Mouse (Mus musculus) myocyte (in vitro differentiated cells): ENCODE measurements around the gene Rbm38. TPM values are rescaled to one million over a fixed set of nuclear protein-coding genes. Genes with fewer than 3 reads are reported as not detected.

Experiments used
- H3K27me3 ChIP-seq: one replicate; pipeline ENCODE4 v1.6.1; 2011; ENCODE audit not compliant: control insufficient read depth, insufficient read depth, insufficient read length
- H3K36me3 ChIP-seq: one replicate; pipeline ENCODE4 v1.6.1; 2011; ENCODE audit not compliant: control insufficient read depth, insufficient read depth
- H3K4me2 ChIP-seq: one replicate; pipeline ENCODE4 v1.6.1; 2011; ENCODE audit warnings: low read depth, control low read depth
- H3K4me3 ChIP-seq: one replicate; pipeline ENCODE4 v1.5.1; 2011; ENCODE audit warnings: mild to moderate bottlenecking, control low read depth, moderate library complexity
- H3K79me2 ChIP-seq: one replicate; pipeline ENCODE4 v1.6.1; 2011; ENCODE audit not compliant: control insufficient read depth, insufficient read depth
- H3ac ChIP-seq: one replicate; pipeline ENCODE4 v1.6.1; 2011; ENCODE audit not compliant: control insufficient read depth, insufficient read length
- CEBPB ChIP-seq: IDR thresholded peaks from 2 replicates; pipeline ENCODE4 v1.6.1; 2011; ENCODE audit warnings: mild to moderate bottlenecking, moderate library complexity; ENCODE audit not compliant: poor library complexity, insufficient read depth, severe bottlenecking
- E2F4 ChIP-seq: IDR thresholded peaks from one replicate; pipeline ENCODE4 v1.6.1; 2011; ENCODE audit warnings: mild to moderate bottlenecking, control low read depth, moderate library complexity; ENCODE audit not compliant: insufficient read depth
- MAX ChIP-seq: IDR thresholded peaks from one replicate; pipeline ENCODE4 v1.6.1; 2011; ENCODE audit warnings: low read depth, mild to moderate bottlenecking, control low read depth
- MYOD1 ChIP-seq, 3 experiments: IDR thresholded peaks; one replicate each; pipeline ENCODE4 v1.6.1; 2011; ENCODE audit warnings: control low read depth in 2 of 3, low read depth in 2 of 3, mild to moderate bottlenecking in 2 of 3, moderate library complexity in 1 of 3; ENCODE audit not compliant: insufficient read length in 2 of 3, control insufficient read depth in 1 of 3
- MYOG ChIP-seq, 3 experiments: IDR thresholded peaks; one replicate each; pipeline ENCODE4 v1.6.1; 2011; ENCODE audit warnings: control low read depth in 2 of 3, low read depth in 2 of 3, mild to moderate bottlenecking in 2 of 3; ENCODE audit not compliant: insufficient read length in 2 of 3, control insufficient read depth in 1 of 3, insufficient read depth in 1 of 3
- POLR2A ChIP-seq: IDR thresholded peaks from one replicate; pipeline ENCODE4 v1.6.1; 2011; ENCODE audit warnings: low read depth, mild to moderate bottlenecking, control low read depth, moderate library complexity; ENCODE audit not compliant: insufficient read length
- POLR2AphosphoS2 ChIP-seq: IDR thresholded peaks from one replicate; pipeline ENCODE4 v1.6.1; 2011; ENCODE audit warnings: low read depth, control low read depth; ENCODE audit not compliant: insufficient read length
- REST ChIP-seq: IDR thresholded peaks from one replicate; pipeline ENCODE4 v1.6.1; 2011; ENCODE audit warnings: mild to moderate bottlenecking, control low read depth, moderate library complexity; ENCODE audit not compliant: insufficient read depth, insufficient read length
- SRF ChIP-seq: IDR thresholded peaks from one replicate; pipeline ENCODE4 v1.6.1; 2011; ENCODE audit warnings: low read depth; ENCODE audit not compliant: control insufficient read depth, insufficient read length
- TCF12 ChIP-seq: IDR thresholded peaks from one replicate; pipeline ENCODE4 v1.6.1; 2011; ENCODE audit warnings: mild to moderate bottlenecking, control low read depth; ENCODE audit not compliant: poor library complexity, insufficient read depth, severe bottlenecking
- TCF3 ChIP-seq: IDR thresholded peaks from one replicate; pipeline ENCODE4 v1.6.1; 2011; ENCODE audit warnings: low read depth, control low read depth; ENCODE audit not compliant: insufficient read length
- USF1 ChIP-seq: IDR thresholded peaks from one replicate; pipeline ENCODE4 v1.6.1; 2011; ENCODE audit warnings: low read depth, mild to moderate bottlenecking, control low read depth, moderate library complexity
- polyA plus RNA-seq: library from polyadenylated mRNA; unstranded; fragments of >200 nt; fragmentation: generic; extraction: Trizol; gene quantifications from one replicate; pipeline ENCODE4 v1.2.1, GENCODE M21; 2012; ENCODE audit warnings: missing spikeins

Rbm38 gene
- polyA plus RNA-seq, 1 experiment, result 124 TPM

DNA sequence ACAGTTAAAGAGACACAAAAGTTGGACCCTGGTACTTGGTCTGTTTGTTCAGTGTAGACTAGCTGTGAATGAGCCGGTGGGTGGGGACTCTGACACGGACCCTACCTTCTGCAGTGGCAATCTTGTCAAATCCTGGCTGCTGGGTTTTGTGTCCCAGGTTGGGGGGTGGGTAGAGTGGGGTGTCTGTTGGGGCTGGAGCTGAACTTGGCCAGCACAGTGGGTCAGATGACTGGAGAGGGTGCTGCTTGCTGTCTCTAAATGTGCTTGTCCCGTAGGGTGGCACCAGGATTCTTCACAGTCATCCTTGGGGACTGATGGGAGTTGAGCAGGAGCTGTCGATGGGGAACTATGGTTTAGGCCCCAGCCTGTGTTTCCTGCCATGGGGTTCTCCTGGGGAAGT, 3.7 kb downstream of the Rbm38 start:
- TF ChIP-seq TCF12 (no peak), MAX (no peak), MYOD1 (IDR thresholded peaks at IDR 0.05; ENCODE audit: control insufficient read depth in 1 of 3, insufficient read length in 2 of 3, low read depth in 2 of 3) (no peak), POLR2AphosphoS2 (no peak), SRF (no peak), REST (no peak), MYOG (IDR thresholded peaks at IDR 0.05; ENCODE audit: control insufficient read depth in 1 of 3, insufficient read depth in 1 of 3, insufficient read length in 2 of 3, low read depth in 2 of 3) (no peak), CEBPB (no peak), POLR2A (no peak)
- Histone ChIP-seq H3ac (no peak overlapping the region), H3K4me3 (peak overlapping the region; percentile 63)

DNA sequence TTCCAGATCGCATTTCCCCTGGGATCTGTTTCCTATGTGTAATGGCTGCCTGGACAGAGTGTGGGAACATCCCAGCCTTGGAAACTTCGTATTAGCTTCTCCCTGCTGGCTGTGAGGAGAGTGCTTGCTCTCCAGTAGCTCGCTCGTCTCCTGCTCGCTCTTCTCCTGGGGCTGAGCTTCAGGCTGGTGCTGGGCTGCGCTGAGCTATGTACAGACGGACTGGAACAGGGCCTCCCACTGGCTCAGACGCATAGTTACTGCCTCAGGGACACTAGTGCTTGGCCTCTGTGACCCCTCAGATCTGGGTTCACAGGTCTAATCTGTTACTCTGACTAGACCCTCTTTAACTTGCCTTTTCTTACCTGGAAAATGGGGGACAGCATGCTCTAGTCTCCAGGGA, 4.1 kb downstream of the Rbm38 start:
- no peak for TF ChIP-seq TCF3
- Histone ChIP-seq H3ac (no peak overlapping the region), H3K27me3 (no peaks in the 10 kb centered on the region), H3K36me3 (no peaks in the 10 kb centered on the region), H3K4me3 (peak overlapping the region; percentile 63), H3K4me2 (peak overlapping the region; percentile 88), H3K79me2 (peaks cover 30% of the 10 kb centered on the region)

More for the DNA sequence above, 3.7 kb downstream of the Rbm38 start:
- Histone ChIP-seq H3K36me3 (no peaks in the 10 kb centered on the region), H3K27me3 (no peaks in the 10 kb centered on the region), H3K4me2 (peak overlapping the region; percentile 88), H3K79me2 (peaks cover 29% of the 10 kb centered on the region)

DNA sequence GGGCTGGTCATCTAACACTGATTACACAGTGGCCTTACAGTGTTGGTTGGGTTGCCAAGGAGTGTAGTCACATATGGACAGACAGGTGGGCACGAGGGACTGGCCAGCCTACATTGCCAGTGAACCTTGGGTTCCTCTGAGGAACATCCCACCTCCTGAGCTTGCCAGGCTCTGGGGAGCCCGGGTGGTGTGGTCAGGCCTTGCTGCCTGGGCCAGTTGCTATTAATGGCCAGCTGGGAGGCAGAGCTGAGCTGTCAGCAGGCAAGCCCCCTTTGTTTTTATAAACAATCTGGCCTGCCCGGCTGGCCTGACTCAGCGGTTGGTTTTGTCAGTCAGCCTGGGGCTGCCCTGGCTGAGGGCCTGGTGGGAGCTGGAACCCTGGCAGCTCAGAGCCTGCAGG, 4.6 kb downstream of the Rbm38 start:
- Histone ChIP-seq H3K4me2 (peak overlapping the region; percentile 88), H3ac (no peak overlapping the region), H3K36me3 (no peaks in the 10 kb centered on the region), H3K79me2 (peaks cover 34% of the 10 kb centered on the region), H3K27me3 (no peaks in the 10 kb centered on the region), H3K4me3 (peak overlapping the region; percentile 63)
- TF ChIP-seq TCF12 (peak; percentile 43), E2F4 (no peak), MYOD1 (IDR thresholded peaks at IDR 0.05; ENCODE audit: control insufficient read depth in 1 of 3, insufficient read length in 2 of 3, low read depth in 2 of 3) (peak in 2 of 3 experiments; percentile 66 to 81), POLR2A (peak; percentile 29), SRF (no peak), TCF3 (peak; percentile 22), MYOG (IDR thresholded peaks at IDR 0.05; ENCODE audit: control insufficient read depth in 1 of 3, insufficient read depth in 1 of 3, insufficient read length in 2 of 3, low read depth in 2 of 3) (peak; percentile 15 to 91 (median 61)), REST (no peak)

DNA sequence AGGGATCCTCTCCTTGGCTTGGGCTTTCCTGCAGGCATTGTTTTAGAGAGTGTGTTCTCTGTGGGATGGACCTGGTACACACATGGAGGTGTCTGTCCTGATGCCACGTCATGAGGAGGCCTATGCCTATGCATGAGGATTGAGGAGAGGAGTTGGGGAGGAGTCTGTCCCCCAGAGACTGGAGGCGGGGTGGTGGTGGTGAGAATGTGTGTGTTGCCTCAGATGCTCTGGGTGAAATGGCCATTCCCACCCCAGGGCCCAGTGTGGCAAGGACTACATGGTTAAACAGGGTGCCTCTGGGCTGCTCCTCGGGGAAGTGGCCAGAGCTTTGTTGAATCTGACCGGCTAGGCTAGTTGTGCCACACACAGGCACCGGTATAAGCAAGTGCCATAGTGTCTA, 6.0 kb downstream of the Rbm38 start:
- Histone ChIP-seq H3K27me3 (no peaks in the 10 kb centered on the region), H3K36me3 (no peaks in the 10 kb centered on the region), H3K4me3 (peak overlapping the region; percentile 63), H3K4me2 (peak overlapping the region; percentile 88), H3K79me2 (peaks cover 34% of the 10 kb centered on the region), H3ac (no peak overlapping the region)
- TF ChIP-seq POLR2A (no peak), REST (no peak), SRF (no peak), POLR2AphosphoS2 (no peak), TCF12 (no peak), E2F4 (no peak), MAX (no peak), USF1 (no peak), MYOD1 (IDR thresholded peaks at IDR 0.05; ENCODE audit: control insufficient read depth in 1 of 3, insufficient read length in 2 of 3, low read depth in 2 of 3) (no peak), CEBPB (no peak), MYOG (IDR thresholded peaks at IDR 0.05; ENCODE audit: control insufficient read depth in 1 of 3, insufficient read depth in 1 of 3, insufficient read length in 2 of 3, low read depth in 2 of 3) (no peak), TCF3 (no peak)

DNA sequence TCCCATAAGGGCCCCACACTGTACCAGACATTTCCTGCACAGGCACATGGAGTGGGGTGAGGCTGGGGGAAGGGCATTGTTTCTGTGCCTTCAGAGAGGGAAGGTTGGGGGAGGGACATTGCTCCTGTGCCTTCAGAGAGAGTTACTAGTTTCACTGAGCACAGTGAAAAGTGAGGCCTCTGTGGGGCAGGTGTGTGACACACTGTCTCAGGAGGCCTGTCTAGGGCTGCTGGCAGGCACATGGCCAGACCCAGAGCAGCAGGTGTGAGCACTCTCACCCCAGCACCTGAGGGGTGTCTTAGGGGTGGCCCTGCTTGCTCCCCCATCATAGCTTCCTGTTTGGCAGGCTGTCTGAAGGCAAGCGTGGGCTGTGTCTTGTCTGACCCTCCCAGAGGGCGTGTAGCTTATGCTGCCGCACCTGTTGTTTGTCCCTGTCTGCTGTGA, 6.4 kb downstream of the Rbm38 start:
- Histone ChIP-seq H3K27me3 (no peaks in the 10 kb centered on the region), H3K36me3 (no peaks in the 10 kb centered on the region), H3ac (no peak overlapping the region), H3K79me2 (peaks cover 34% of the 10 kb centered on the region), H3K4me3 (no peak overlapping the region), H3K4me2 (peak overlapping the region; percentile 88)
- TF ChIP-seq USF1 (no peak), POLR2A (no peak), CEBPB (no peak), POLR2AphosphoS2 (peak; percentile 25), MYOD1 (IDR thresholded peaks at IDR 0.05; ENCODE audit: control insufficient read depth in 1 of 3, insufficient read length in 2 of 3, low read depth in 2 of 3) (peak in 2 of 3 experiments; percentile 81 to 89), SRF (no peak), MYOG (IDR thresholded peaks at IDR 0.05; ENCODE audit: control insufficient read depth in 1 of 3, insufficient read depth in 1 of 3, insufficient read length in 2 of 3, low read depth in 2 of 3) (peak; percentile 50 to 92 (median 61)), TCF12 (no peak)
